Mouse (Mus musculus): ENCODE results near the gene Itgb3bp. TPM values are rescaled to one million over a fixed set of nuclear protein-coding genes. Genes with fewer than 3 reads are reported as not detected.

The Itgb3bp gene
- polyA plus RNA-seq, 1 experiment from 2014 or later = 31.9 TPM

- Histone ChIP-seq H3K9ac (ENCODE audit: low read depth, low read length) (peak within 1 kb of the TSS; percentile 76), H3K4me3 (ENCODE audit: low read depth, low read length) (peak within 1 kb of the TSS; percentile 69), H3K36me3 (ENCODE audit: control insufficient read depth, insufficient read depth, low read length) (no peaks in the 10 kb centered on the region), H3K27ac (replicated peaks; ENCODE audit: low read depth, low read length) (peak within 1 kb of the TSS; percentile 87), H3K27me3 (replicated peaks; ENCODE audit: control insufficient read depth, insufficient read depth, low read length) (no peaks in the 10 kb centered on the region), H3K4me1 (ENCODE audit: control insufficient read depth, insufficient read depth, low read length) (peaks cover 14% of the 10 kb centered on the region), H3K9me3 (ENCODE audit: control insufficient read depth, low read length) (no peaks in the 10 kb centered on the region), H3K4me2 (ENCODE audit: low read depth, low read length) (peak within 1 kb of the TSS; percentile 96)
- ATAC-seq (ENCODE audit: low read depth) = peak; percentile 81
- no peak for DNase-seq (ENCODE audit: low spot score)
- WGBS = 4% methylated on average over 21 of the region's 23 CpGs
Observed at GRCm38 (mm10) chr4:99929149-99929612, 432 bp downstream of the Itgb3bp start, which contains the start of gene Pgm1. TSS of gene Pgm1 (plus strand) at chr4:99929414.

GRCm38 (mm10) chr4:99928521-99928920, 1.1 kb downstream of the Itgb3bp start:
- H3K4me3 ChIP-seq (ENCODE audit: low read depth, low read length) = no peak overlapping the region
- H3K27me3 ChIP-seq (replicated peaks; ENCODE audit: control insufficient read depth, insufficient read depth, low read length) = no peaks in the 10 kb centered on the region
- no peaks in the 10 kb centered on the region for H3K36me3 ChIP-seq (ENCODE audit: control insufficient read depth, insufficient read depth, low read length)
- no peak overlapping the region for H3K27ac ChIP-seq (replicated peaks; ENCODE audit: low read depth, low read length)
- no peaks in the 10 kb centered on the region for H3K9me3 ChIP-seq (ENCODE audit: control insufficient read depth, low read length)
- DNase-seq (ENCODE audit: low spot score) = no peak
- H3K4me2 ChIP-seq (ENCODE audit: low read depth, low read length) = no peak overlapping the region; the same call in 1 of the 2 replicates
- no peak for ATAC-seq (ENCODE audit: low read depth)
- 66% methylated on average over 6 of the region's 6 CpGs for WGBS
- H3K9ac ChIP-seq (ENCODE audit: low read depth, low read length) = no peak overlapping the region
- peaks cover 14% of the 10 kb centered on the region for H3K4me1 ChIP-seq (ENCODE audit: control insufficient read depth, insufficient read depth, low read length)

- H3K4me3 ChIP-seq (ENCODE audit: low read depth, low read length) = no peak overlapping the region
- H3K36me3 ChIP-seq (ENCODE audit: control insufficient read depth, insufficient read depth, low read length) = no peaks in the 10 kb centered on the region
- no peaks in the 10 kb centered on the region for H3K27me3 ChIP-seq (replicated peaks; ENCODE audit: control insufficient read depth, insufficient read depth, low read length)
- no peaks in the 10 kb centered on the region for H3K9me3 ChIP-seq (ENCODE audit: control insufficient read depth, low read length)
- H3K4me1 ChIP-seq (ENCODE audit: control insufficient read depth, insufficient read depth, low read length) = peaks cover 14% of the 10 kb centered on the region
- DNase-seq (ENCODE audit: low spot score) = no peak
- H3K9ac ChIP-seq (ENCODE audit: low read depth, low read length) = no peak overlapping the region
- 91% methylated on average over 4 of the region's 4 CpGs for WGBS
- H3K4me2 ChIP-seq (ENCODE audit: low read depth, low read length) = no peak overlapping the region
- H3K27ac ChIP-seq (replicated peaks; ENCODE audit: low read depth, low read length) = no peak overlapping the region
- no peak for ATAC-seq (ENCODE audit: low read depth)
Observed at GRCm38 (mm10) chr4:99926380-99926779, 3.2 kb downstream of the Itgb3bp start.

- no peak overlapping the region for H3K4me3 ChIP-seq (ENCODE audit: low read depth, low read length)
- no peaks in the 10 kb centered on the region for H3K4me1 ChIP-seq (ENCODE audit: control insufficient read depth, insufficient read depth, low read length)
- peaks cover 6% of the 10 kb centered on the region; the same call in 1 of the 2 replicates for H3K36me3 ChIP-seq (ENCODE audit: control insufficient read depth, insufficient read depth, low read length)
- no peak overlapping the region for H3K4me2 ChIP-seq (ENCODE audit: low read depth, low read length)
- WGBS = 66% methylated on average over 4 of the region's 4 CpGs
- H3K9me3 ChIP-seq (ENCODE audit: control insufficient read depth, low read length) = no peaks in the 10 kb centered on the region
- DNase-seq (ENCODE audit: low spot score) = peak; percentile 20
- H3K9ac ChIP-seq (ENCODE audit: low read depth, low read length) = no peak overlapping the region
- no peak for ATAC-seq (ENCODE audit: low read depth)
- H3K27ac ChIP-seq (replicated peaks; ENCODE audit: low read depth, low read length) = no peak overlapping the region
- no peaks in the 10 kb centered on the region for H3K27me3 ChIP-seq (replicated peaks; ENCODE audit: control insufficient read depth, insufficient read depth, low read length)
Observed at GRCm38 (mm10) chr4:99913894-99914451, 15.6 kb downstream of the Itgb3bp start.

- Histone ChIP-seq H3K27ac (replicated peaks; ENCODE audit: low read depth, low read length) (no peak overlapping the region), H3K4me3 (ENCODE audit: low read depth, low read length) (no peak overlapping the region), H3K4me1 (ENCODE audit: control insufficient read depth, insufficient read depth, low read length) (no peaks in the 10 kb centered on the region), H3K9ac (ENCODE audit: low read depth, low read length) (no peak overlapping the region), H3K9me3 (ENCODE audit: control insufficient read depth, low read length) (no peaks in the 10 kb centered on the region), H3K36me3 (ENCODE audit: control insufficient read depth, insufficient read depth, low read length) (no peaks in the 10 kb centered on the region), H3K4me2 (ENCODE audit: low read depth, low read length) (no peak overlapping the region), H3K27me3 (replicated peaks; ENCODE audit: control insufficient read depth, insufficient read depth, low read length) (no peaks in the 10 kb centered on the region)
- no peak for ATAC-seq (ENCODE audit: low read depth)
- peak; percentile 9 for DNase-seq (ENCODE audit: low spot score)
Observed at GRCm38 (mm10) chr4:99882405-99882804, 47.2 kb downstream of the Itgb3bp start.

- H3K36me3 ChIP-seq (ENCODE audit: control insufficient read depth, insufficient read depth, low read length) = no peaks in the 10 kb centered on the region
- DNase-seq (ENCODE audit: low spot score) = peak; percentile 31
- H3K4me1 ChIP-seq (ENCODE audit: control insufficient read depth, insufficient read depth, low read length) = no peaks in the 10 kb centered on the region
- no peak overlapping the region for H3K4me2 ChIP-seq (ENCODE audit: low read depth, low read length)
- H3K4me3 ChIP-seq (ENCODE audit: low read depth, low read length) = no peak overlapping the region
- H3K9ac ChIP-seq (ENCODE audit: low read depth, low read length) = no peak overlapping the region
- ATAC-seq (ENCODE audit: low read depth) = no peak
- H3K27ac ChIP-seq (replicated peaks; ENCODE audit: low read depth, low read length) = no peak overlapping the region
- no peaks in the 10 kb centered on the region for H3K27me3 ChIP-seq (replicated peaks; ENCODE audit: control insufficient read depth, insufficient read depth, low read length)
- H3K9me3 ChIP-seq (ENCODE audit: control insufficient read depth, low read length) = no peaks in the 10 kb centered on the region
Observed at GRCm38 (mm10) chr4:99881882-99882281, 47.7 kb downstream of the Itgb3bp start.

- Histone ChIP-seq H3K4me3 (ENCODE audit: low read depth, low read length) (peak within 1 kb of the TSS; percentile 60), H3K27ac (replicated peaks; ENCODE audit: low read depth, low read length) (peak within 1 kb of the TSS; percentile 83), H3K36me3 (ENCODE audit: control insufficient read depth, insufficient read depth, low read length) (no peaks in the 10 kb centered on the region), H3K4me2 (ENCODE audit: low read depth, low read length) (peak within 1 kb of the TSS; percentile 65), H3K4me1 (ENCODE audit: control insufficient read depth, insufficient read depth, low read length) (0 out of 2 replicates have a peak, but pooled peaks cover 4% of the 10 kb centered on the region), H3K27me3 (replicated peaks; ENCODE audit: control insufficient read depth, insufficient read depth, low read length) (no peaks in the 10 kb centered on the region), H3K9me3 (ENCODE audit: control insufficient read depth, low read length) (no peaks in the 10 kb centered on the region), H3K9ac (ENCODE audit: low read depth, low read length) (peak within 1 kb of the TSS; percentile 68)
- ATAC-seq (ENCODE audit: low read depth) = peak; percentile 92
- DNase-seq (ENCODE audit: low spot score) = peak; percentile 93
- WGBS = under 1% methylated on average over 48 of the region's 48 CpGs
Observed at GRCm38 (mm10) chr4:99829094-99830073, 100.2 kb downstream of the Itgb3bp start, which contains the start of gene Efcab7. TSS of gene Efcab7 (plus strand) at chr4:99829198.

GRCm38 (mm10) chr4:99828739-99829093, 100.9 kb downstream of the Itgb3bp start:
- peak overlapping the region; percentile 65 for H3K4me2 ChIP-seq (ENCODE audit: low read depth, low read length)
- 0 out of 2 replicates have a peak, but pooled peaks cover 4% of the 10 kb centered on the region for H3K4me1 ChIP-seq (ENCODE audit: control insufficient read depth, insufficient read depth, low read length)
- H3K9ac ChIP-seq (ENCODE audit: low read depth, low read length) = peak overlapping the region; percentile 68
- peak; percentile 20; the same call in 1 of the 2 replicates for ATAC-seq (ENCODE audit: low read depth)
- DNase-seq (ENCODE audit: low spot score) = no peak
- peak overlapping the region; percentile 60 for H3K4me3 ChIP-seq (ENCODE audit: low read depth, low read length)
- peak overlapping the region; percentile 83 for H3K27ac ChIP-seq (replicated peaks; ENCODE audit: low read depth, low read length)
- H3K36me3 ChIP-seq (ENCODE audit: control insufficient read depth, insufficient read depth, low read length) = no peaks in the 10 kb centered on the region
- H3K27me3 ChIP-seq (replicated peaks; ENCODE audit: control insufficient read depth, insufficient read depth, low read length) = no peaks in the 10 kb centered on the region
- under 1% methylated on average over 7 of the region's 7 CpGs for WGBS
- H3K9me3 ChIP-seq (ENCODE audit: control insufficient read depth, low read length) = no peaks in the 10 kb centered on the region
